Mouse (Mus musculus) Muller cell, postnatal 12 days (primary cell): Measurements from ENCODE around the gene Tpm4.
A peak's percentile ranks its signal among the peaks of the same experiment; 100 is the strongest.
"Not testable (repeated sequence)": the region's sequence is repeated elsewhere in the genome, so short reads cannot be mapped to it uniquely, and the experiment has no call there.

ENCODE experiments used
- DNase-seq: peaks from one replicate; pipeline ENCODE4 v3.0.0-alpha.2; 2015; ENCODE audit errors: inconsistent ontology term

The Tpm4 gene

DNA sequence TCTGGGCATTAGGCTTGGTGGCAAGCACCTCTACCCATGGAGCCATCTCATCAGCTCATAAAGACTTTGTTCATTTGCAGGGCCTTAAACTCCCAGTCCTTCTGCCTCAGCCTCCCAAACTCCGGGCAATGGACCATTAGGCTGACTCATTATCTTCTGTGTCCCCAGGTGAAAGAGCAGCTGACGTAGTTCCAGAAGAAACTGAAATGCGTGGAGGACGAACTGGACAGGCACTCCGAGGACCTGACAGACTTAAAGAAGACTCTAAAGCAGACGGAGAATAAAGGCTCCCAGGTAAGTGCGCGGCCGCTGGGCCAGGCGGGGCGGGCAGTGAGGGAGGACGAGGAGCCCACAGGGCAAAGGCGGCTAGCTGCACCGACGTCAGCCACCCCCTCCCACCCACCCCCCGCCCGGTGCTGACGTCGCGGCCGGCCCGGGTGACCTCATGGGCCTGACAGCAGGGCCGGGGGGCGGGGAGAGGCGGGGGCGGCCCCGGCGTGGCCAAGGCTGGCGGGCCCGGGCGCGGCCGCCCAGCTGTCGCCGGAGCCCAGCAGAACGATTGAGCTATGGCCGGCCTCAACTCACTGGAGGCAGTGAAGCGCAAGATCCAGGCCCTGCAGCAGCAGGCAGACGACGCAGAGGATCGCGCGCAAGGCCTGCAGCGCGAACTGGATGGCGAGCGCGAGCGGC lies at the start of gene Tpm4:
TSS of gene Tpm4 (plus strand) at position 220 of the 690 bp plus-strand sequence.
- peak; percentile 92 for DNase-seq

DNA sequence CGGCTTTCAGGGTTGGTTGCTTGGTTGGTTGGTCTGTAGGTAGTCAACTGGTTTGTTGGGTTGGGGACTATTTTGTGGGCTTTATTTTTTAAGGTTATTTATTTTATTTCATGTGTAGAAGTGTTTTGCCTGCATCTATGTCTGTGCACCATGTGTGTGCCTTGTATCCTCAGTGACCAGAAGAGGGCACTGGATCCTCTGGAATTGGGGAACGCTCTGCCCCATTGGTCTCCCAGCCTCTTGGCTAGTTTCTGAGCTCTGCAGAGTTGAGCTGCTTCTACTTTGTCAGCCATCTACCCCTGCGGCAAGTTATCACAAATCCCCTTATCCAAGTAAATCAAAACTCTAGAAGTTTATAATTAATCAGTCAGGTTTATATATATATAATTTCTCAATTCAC lies 47.2 kb upstream of the Tpm4 start:
- DNase-seq = not testable (repeated sequence)

DNA sequence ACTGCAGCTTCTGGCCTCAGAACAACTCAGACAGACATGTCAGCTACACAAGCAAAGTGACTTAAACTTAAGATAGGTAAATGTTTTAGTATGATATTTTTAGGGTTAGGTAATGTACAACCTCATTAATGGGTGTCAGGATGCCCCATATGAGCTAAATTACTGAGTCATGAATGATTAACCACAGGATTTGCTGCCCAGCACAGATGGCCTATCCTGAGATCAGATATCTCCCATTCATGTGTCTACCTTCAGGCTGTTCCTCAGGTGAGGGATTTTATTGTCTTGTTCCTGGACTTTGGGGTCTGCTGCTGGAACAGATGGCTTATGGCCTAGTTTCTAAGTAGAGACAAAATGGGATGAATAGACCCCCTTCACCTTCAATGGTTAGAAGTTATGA lies 38.1 kb upstream of the Tpm4 start:
- DNase-seq = not testable (repeated sequence)

DNA sequence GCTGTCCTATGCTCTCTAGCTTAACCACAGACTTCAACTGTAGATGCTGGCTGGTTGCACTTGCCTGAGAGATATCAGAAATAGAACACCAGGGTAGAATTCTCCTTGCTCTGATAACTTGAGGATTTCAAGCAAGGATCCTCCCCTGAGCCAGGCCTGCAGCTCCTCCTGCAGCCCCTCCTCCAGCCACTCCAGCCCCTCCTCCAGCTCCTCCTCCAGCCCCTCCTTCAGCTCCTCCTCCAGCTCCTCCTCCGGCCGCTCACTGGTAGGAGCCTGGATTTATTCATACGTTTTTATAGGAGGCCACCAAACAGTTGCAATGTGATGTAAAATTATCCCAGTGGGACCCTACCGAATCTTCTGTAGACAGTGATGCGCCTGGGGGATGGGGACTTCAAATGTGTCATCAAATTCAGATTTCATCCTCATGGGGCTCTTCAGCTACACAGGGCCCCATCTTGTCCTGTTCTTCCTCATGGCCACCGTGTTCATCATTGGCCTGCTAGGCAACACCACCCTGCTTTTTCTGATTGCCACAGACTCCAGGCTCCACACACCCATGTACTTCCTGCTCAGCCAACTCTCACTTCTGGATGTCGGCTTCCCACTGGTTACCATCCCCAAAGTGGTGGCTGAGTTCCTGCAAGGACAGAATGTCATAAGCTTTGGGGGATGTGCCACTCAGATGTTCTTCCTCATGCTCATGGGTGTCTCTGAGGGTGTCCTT lies 35.2 kb upstream of the Tpm4 start:
- peak; percentile 1 for DNase-seq

DNA sequence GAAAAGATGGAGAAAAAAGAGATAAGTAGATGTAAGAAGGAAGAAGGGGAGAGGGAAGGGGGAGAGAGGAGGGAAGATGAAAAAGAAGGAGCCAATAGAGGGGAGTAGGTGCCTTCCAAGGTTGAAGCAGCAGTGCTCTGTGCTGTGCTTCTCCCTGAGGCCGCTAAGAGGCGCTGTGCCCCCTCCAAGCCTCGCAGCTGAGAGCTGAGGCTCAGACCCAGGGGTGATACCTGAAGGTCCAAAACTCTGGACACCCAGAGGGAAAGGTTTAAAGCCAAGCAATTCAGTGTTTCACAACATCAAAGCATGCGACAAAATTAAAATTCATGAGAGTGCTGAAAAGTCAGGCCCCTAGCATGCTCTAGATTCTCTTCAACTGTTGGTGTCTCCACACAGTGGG lies 29.6 kb upstream of the Tpm4 start:
- DNase-seq = no peak

DNA sequence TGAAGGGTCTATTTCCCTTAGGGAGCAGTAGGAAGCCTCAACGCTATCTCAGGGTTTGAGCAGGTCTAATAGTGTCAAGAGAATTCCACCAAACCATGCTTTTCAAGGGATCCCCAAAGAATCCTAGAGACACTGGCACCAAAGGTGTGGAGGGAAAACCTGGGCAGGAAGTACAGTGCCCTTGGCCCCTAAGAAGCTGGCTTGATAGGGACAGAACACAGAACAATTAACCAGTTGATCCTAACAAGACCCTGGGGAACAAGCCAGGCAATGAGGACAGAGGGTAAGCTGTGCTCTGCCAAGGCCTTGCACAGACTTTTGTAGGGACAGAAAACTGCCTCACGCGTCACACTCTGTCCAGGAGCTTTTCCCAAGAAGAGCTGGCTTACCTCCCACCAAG lies 28.0 kb upstream of the Tpm4 start, which contains the start of gene Olfr374:
TSS of gene Olfr374 (plus strand) at position 301 of the 400 bp plus-strand sequence.
- DNase-seq = no peak

DNA sequence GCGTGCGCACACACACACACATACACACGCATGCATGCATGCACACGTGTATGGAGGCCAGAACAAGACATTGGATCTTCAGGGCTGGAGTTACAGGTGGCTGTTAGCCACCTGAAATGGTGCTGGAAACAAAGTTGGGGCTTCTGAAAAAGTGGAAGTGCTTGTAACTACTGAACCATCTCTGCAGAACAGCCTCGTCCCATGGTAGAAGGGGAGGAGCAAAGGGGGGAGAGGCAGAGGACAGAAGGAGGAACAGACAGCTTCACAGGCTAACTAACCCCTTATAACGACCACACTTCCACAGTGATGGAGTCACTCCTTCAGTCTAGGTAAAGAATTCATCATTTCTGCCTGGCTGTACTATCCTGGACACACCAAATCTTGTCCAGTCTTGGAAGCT lies 23.9 kb upstream of the Tpm4 start:
- DNase-seq = no peak

DNA sequence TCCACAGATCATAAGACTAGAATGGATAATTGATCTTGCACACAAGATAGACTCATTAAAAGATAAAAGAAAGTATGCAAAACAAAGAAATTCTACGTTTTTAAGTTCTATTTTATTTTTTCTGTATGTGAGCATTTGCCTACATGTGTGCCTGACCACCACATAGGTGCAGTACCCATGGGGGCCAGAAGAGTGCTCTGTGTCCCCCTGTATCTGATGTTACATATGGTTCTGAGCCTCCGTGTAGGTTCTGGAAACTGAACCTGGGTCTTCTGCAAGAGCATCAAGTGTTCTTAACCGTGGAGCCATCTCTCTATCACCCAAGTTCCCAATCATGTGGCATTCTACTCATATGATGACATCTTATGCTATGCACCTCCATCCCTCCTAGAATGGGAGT lies 22.3 kb upstream of the Tpm4 start:
- no peak for DNase-seq

DNA sequence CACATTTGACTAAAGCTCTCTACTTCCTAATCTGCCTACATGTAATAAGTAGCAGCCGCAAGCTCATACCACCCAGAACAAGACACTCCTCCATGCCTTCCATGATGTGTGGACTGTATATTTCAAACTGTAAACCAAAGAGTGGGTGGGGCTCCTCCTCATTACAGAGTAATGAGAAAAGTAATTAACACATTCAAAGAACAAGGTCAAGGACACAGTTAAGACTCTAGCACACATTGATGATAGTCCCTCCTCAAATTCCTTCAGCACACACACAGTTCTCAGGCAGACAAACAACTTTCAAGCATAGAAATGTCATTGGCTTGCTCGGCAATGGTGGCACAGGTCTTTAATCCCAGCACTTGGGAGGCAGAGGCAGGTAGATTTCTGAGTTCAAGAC lies 19.6 kb upstream of the Tpm4 start:
- no peak for DNase-seq

DNA sequence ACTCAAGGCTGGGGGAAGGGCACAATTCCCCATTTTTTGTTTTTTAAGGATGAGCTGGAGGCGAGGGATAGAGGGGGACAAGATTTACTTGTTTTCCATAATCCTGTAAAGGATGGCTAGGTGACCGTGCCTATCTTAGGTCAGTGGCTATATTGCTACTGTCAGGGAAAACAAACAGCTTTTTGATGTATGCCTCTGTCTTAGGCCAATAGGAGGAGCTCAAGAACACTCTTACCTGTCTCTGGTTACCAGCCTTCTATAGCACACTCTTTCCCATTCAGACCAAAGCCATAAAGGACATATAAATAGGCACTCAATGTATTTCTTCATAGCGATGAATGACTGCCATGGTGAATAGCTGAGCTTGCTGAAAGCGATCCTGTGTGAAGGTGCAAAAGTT lies 16.2 kb upstream of the Tpm4 start:
- DNase-seq = no peak

DNA sequence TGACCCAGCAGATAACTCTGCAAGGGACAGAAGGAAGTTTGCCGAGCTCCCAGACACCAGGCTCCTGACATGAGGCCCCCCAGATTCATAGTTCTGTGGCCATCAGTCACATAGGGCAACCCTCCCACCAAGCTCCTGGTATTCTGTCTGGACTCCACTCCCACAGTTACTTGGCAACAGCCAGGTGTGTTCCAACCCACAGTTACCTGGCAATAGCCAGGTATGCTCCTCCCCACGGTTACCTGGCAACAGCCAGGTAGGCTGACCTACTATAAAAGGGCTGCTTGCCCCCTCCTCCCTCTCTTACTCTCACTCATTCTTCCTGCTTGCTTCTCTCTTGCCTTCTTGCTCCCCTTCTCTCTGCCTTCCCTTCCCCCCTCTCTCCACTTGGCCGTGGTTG lies 13.3 kb upstream of the Tpm4 start:
- not testable (repeated sequence) for DNase-seq

DNA sequence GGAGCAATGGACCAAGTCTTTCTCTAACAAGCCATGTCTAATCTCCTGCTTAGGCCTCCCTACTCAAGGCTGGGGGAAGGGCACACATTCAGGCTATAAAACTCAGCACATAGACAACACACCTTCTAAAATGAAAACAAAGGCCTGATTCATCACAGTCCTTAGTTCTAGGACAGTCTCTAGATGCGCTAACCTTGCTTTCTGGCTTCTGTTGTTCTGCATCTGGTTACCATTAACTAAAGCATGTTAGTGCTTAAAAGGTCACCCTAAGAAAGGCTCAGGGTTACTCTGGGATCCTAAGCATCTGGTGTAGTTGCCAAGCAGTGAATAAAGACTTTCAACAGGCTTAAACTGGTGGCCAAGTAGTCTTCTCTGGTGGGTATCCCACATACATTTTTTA lies 12.8 kb upstream of the Tpm4 start:
- no peak for DNase-seq

DNA sequence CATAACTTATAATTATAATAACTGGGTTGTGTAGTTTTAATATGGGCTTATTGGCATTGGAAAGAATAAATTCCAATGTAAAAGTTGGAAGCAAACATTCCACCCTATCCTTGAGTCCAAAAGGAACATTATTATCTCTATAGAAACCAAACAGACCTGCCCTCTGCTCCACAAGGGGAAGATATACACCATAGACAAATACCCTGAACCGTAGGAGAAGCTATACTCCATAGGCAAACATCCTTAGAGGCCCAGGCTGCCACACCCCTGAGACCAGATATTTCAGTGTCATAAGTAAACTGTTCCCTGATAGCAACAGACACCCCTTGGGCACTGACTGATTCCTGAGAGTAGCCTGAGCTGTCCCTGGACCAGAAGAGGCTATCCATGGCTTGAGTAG lies 6.9 kb upstream of the Tpm4 start:
- no peak for DNase-seq

DNA sequence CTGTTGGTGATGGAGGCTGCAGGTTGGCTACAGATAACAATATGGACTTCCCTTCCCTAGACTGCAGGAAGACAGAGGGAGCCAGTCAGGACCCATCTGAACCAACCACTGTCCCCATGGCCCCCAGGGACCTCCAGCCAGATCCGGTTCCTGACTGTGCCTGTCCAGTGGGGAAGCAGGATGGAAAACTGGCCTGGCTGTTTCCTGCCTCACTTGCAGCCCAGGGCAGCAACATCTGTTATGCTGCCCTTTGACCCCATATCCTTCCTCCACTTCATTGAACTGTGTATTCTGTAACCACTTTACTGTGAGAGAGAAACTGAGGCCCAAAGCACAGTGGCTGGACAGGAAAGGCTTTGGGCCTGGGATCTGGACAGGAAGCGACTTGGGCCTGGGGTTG lies 3.5 kb upstream of the Tpm4 start:
- DNase-seq = no peak

DNA sequence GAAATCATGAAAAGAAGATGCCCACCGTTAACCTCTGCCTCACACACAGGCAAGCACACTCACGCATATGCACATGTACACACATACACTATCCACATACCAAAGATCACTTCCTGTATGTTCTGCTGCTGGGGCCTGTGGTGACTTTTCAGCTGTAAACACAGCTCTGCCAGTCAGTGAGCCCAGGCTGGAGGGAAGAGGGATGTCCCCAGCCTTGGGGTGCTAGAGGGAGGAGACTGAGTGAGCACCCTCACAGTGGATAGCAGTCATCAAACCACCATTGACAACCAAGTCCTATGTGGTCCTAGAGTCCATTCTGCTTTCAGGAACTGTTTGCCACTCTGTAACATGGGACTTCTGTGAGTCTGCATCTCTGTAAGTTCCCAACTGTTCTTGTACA lies 2.9 kb upstream of the Tpm4 start:
- no peak for DNase-seq

DNA sequence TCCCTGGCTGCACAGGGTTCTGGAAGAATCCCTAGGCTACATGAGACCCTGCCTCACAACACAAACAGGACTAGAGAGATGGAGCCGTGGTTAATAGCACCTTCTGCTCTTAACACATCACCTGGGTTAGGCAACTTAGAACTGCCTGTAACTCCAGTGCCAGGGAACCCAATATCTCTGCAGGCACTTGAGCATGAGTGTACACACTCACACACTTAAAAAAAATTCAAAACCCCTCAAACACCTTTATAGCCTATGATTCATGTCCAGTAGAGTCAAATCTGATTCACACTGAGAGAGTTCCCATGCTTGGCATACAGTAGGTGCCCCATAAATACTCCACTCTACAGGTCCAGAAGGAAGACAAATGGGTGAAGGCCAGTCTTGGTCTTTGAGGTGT lies 2.4 kb upstream of the Tpm4 start:
- no peak for DNase-seq

DNA sequence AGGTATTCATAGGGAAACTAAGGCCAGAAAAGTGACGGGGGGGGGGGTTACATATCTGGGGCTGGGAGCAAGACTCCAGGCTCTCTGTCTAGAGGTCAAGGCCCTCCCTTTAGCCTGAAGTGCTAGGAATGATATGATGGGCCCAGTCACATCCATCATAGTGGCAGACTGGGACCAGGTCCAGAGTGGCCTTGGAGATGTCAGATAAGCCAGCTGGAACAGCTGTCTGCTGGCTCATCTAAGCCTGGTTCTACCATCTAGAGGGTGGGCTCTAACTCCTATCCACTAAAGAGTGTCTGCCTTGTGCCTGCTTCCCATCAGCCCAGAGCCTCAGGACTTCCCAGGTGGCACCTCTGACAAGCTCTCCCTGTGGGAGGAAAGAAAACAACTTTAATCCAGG lies 1.9 kb upstream of the Tpm4 start:
- DNase-seq = no peak

DNA sequence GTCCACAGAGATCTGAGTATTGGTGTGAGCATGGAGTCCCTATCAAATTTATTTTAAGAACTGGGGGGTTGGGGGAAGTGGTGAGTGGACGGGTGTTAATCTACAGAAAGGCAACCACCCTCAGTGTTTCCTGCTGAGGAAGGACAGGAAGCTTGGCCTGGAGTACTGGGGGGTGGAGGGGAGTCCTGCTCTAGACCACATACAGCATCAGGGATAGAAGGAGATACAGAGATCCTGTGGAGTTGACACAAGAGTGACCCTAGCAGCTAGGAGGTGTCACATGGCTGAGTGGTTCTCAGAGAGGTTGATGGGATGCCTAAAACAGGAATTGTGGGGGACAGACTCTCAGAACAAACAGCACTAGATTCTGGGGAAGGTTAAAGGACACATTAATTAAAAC lies 1.3 kb upstream of the Tpm4 start:
- no peak for DNase-seq

DNA sequence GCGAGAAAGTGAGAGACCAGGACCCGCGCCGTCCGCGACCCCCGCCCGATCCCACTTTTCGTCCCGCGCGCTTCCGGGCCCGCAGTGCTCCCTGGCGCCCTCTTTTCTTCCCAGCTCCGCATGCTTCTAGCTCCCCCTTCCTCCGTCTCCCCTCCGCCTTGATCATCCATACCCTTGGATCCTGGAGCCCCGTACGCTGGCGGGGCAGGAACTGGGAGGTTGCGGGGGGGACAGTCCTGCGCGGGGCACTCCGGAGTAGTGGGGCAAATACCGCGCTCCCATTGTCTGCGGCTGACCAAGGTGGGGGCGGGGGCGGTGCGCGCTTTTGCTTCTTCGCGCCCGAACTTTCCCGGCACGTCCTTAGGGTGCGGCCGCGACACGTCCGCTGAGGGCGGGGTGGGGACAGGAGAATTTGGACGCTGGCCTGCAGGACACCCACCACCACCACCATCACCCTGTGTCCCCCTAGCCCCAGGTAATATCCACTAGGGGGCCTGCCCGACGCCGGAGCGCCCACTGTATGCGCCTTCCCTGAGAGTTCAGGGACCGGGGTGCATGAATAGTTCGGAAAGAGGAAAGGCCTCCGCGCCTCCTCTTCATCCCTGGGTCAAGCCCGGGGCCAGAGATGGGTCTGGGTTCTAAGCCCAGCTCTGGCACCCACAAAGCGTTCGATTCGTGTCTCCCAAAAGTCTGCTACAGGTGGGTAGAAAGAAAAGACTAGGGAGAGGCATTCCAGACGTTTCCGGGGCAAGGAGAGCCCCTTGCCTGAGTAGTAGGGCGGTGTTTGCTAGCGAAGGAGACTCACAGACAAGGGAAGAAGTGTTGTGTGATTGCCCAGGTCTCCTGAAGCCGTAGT lies 899 bp downstream of the Tpm4 start:
- peak; percentile 84 for DNase-seq

DNA sequence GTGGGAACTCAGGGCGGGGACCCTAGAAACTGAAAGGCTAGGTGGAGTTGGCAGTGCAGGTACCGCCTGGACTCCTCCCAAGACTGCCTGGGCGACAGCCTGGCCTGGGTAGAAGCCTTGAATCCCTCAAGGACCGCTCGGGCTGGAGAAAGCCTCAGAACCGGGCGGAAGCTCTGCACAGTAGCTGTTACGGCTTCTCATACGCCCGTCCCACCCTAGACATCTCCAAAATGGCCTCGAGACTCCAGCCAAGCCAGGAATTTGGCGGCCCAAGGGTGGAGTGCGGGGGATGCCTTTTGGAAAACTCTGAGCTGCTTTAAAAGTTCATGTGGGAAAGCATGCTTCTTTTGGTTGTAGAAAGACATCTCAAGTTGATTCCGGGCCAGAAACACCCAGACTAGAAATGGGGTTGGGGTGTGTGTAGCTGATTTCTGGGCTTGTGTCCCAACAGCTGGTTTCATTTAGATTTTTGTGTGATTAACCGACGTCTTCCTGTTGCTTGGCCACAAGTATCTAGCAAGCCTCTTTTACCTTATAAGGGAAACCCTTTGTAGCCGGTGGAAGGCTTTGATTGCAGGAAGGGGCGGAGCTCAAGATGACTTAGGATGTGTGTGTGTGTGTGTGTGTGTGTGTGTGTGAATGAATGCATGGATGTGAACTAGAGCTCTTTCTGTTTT lies 1.7 kb downstream of the Tpm4 start:
- DNase-seq = peak; percentile 94

DNA sequence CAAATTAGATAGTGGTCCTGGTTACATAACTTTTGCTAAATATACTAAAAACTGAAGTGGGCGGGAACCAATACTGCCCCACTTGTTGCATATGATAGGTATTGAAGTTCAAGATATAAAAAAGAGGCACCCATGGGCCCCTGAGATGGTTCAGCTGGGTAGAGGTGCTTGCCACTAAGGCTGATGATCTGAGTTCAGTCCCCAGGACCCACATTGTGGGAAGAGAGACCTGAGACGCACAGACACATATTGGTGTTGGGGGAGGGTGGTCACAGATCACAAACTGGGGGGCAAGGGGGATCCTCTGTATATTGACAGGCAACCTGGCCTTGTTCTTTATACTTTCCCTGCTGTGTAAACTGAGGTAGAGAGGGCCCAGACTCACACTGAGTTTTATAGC lies 2.7 kb downstream of the Tpm4 start:
- DNase-seq = no peak

DNA sequence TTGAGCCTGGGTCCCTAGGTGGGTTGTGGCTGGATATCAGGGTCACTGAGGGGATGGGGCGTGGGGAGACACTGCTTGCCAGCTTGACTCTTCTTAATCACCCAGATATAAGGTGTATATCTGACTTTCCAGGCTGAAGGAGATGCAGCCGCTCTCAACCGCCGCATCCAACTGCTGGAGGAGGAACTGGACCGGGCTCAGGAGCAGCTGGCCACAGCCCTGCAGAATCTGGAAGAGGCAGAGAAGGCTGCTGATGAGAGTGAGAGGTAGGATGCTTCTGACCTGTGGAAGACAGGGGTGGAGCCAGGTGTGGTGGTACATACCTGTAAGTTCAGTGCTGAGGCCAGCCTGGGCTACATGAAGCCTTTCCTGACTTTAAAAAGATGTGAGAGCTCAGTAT lies 3.7 kb downstream of the Tpm4 start:
- no peak for DNase-seq
